Mouse (Mus musculus) testis, postnatal 14 days (tissue): ENCODE measurements at regions not wholly inside any gene's neighbourhood (a gene's known extent, or its start where the extent isn't known, plus 50 kb on each side); places are given as distances from the start of the nearest gene placed in this dataset.
"Not testable (repeated sequence)": the region's sequence is repeated elsewhere in the genome, so short reads cannot be mapped to it uniquely, and the experiment has no call there.

Source experiments
- DNase-seq: peaks from one replicate; pipeline ENCODE4 v3.0.0; 2021; ENCODE audit warnings: low spot score

DNA sequence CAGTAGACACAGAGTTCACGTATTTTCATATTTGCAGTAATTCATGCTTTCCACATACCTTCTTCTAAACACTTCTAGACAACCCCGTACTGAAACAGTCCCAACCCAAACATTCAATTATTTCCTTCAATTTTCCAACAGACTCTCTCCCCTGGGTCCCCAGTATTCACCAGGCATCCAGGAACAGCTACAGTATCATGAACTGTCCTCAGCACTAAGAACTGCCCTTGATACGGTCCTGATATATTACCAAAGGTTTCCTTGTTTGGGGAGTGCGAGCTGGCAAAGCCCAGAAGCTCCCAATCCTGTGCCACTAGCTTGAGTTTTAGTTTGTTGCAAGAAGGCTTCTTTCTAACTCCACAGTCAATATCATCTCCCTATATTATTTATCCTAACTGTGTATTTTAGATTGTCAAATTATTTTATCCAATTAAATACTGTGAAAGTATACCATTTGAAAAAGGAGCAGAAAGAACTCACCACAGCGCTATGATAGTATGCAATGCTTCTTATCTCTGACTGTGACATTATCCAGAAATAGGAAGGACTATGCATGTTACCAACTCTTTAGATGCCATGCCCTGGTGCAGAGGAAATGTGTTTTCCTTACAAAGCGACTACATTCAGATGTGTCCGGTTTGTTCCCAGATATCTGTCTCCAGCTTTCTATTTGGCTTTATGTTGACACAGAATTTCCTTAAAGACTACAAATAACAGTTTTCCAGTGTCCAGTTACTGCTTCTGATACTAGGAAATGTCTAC lies 754.6 kb upstream of the Intu start:
- DNase-seq: no peak

GRCm38 (mm10) chr3:39779690-39780218 lies 751.3 kb upstream of the Intu start:
- DNase-seq: no peak

- no peak for DNase-seq
These were observed 750.8 kb upstream of the Intu start for GRCm38 (mm10) chr3:39780270-39780669.

- DNase-seq: no peak
These were observed 746.2 kb upstream of the Intu start for GRCm38 (mm10) chr3:39784901-39785300.

DNA sequence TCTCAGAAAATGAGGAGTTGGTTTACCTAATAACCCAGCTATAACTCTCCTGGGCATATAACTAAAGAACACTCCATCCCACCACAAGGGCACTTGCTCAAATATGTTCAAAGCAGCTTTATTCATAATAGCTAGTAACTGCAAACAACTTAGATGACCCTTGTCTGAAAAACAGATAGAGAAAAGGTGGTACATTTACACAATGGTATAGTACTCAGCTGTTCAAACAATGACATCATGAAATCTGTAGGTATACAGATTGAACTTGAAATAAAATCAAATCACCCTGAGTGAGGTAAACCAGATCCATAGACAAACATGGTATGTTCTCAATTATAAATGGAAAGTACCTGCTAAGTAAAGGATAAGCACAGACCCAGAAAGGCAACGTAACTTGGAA lies 721.5 kb upstream of the Intu start:
- no peak for DNase-seq

DNA sequence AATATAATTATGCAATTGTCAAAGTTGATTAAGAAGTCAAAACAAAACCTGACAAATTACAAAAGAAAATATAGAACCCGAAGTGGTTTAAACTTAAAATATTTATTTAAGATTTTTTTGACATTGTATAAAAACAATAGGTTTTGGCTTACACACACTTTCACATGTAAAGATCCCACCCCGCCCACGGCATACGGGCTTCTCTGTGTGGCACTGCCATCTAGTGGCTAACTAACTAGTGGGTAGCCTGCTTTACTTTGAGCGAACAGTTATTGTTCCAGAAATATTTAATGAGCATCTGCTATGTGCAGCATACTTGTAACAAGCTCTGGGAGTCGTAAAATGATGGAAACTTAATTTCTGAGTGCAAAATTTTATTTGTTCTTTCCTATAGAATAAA lies 716.3 kb upstream of the Intu start:
- no peak for DNase-seq

DNA sequence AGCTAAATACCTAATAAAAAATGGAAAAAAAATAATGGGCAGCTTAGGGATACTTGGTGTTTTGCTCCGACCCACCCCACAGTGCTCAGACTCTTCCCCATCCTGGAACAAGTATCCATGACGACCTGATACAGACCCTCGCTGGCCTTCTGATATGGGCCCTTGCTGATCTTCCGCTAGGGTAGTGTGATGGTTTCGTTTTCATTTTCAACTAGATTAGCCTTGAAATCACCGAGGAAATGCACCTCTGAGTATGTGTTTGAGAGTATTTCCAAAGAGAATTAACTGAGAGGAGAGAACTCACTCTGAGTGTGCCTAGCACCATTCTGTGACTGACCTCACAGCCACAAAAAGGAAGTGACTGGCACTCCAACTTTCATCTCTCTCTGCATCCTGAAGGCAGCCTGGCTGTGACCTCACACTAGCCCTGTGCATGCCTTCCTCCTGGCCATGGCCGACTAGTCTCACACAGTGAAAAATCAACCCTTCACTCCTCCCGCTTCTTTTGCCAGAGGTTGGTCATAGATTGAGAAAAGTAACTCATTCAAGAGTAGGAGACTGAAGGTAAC lies 700.5 kb upstream of the Intu start:
- no peak for DNase-seq

- no peak for DNase-seq
These were observed 692.5 kb upstream of the Intu start for GRCm38 (mm10) chr3:39838377-39839145.

GRCm38 (mm10) chr3:39840946-39841345 lies 690.1 kb upstream of the Intu start:
- no peak for DNase-seq

GRCm38 (mm10) chr3:39845123-39845522 lies 686.0 kb upstream of the Intu start:
- no peak for DNase-seq

DNA sequence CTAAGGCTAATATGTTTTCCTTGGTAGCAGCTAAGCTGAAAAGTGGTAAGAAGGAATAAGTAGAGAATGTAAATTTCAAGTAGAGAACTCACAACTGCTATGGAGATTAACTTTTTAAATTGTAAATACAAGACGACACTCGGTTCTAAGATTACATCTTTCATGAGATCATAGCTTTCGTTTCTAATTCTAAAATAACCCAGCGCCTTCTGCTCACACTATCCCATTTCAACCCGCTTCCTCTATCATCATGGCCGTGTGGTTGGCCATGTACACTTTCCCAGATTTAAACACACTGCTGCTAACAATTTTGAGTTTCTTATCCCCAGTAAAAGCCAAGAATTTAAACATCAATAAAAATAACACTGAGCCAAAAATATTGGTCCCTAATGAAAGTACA lies 682.3 kb upstream of the Intu start:
- DNase-seq: no peak

DNA sequence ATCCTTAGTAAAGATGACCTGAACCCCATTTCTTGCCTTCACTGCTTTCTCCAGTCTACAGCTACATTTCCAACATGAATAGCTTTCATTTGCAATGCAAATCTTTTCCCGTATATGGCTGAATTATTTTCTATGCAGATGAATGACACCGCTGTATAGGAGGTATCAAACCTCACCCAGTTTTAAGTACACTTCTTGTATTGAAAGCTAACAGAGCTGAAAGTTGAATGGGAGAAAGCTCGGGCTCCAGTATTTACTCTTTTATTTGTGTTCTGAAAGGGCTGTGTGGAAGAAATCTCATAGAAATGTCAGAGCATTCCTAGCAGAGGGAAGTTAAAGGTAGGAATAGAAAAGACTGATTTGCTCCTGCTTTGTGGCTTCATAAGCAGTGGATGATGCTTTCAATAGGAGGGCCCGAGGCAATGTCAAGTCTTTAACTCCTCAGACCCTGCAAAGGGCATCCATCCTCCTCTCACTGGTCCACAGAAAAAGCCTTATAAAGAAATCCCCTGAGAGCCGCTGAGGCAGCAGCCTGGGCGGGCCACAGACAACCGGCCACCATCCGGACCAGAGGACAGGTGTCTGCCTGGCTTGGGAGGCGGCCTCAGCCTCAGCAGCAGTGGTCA lies 673.8 kb upstream of the Intu start:
- DNase-seq: no peak

DNA sequence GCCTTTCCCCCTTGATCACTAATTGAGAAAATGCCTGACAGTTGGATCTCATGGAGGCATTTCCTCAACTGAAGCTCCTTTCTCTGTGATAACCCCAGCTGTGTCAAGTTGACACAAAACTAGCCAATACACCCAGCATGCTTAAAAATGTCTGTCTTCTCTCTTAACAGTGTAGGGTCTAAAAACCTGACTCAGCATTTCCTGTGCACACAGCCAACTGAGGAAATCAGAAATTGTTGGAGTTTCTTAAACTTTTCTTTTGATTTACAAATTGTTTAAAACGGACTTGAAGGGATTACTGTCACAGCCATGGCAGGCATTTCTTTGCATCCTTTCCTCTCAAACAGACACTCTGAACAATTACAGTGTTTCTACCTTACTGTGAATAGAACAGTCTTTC lies 655.0 kb upstream of the Intu start:
- DNase-seq: not testable (repeated sequence)

DNA sequence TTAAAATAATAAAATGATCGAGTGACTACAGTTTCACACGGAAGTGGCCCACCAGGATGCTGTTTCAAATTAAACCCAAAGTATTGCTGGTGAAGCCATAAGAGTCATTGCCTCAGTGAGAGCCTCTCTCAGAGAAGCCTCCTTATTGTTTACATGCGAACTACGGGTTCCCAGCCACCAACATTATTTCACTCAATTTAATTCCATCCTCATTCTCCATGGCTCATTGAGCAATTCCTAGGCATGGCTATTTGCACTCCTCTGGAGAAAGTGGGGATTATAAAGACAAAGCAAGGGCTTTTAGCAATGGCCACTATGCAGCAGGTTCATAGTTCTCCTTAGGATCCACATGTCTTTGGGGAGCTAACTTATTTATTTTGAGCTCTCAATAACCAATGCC lies 646.7 kb upstream of the Intu start:
- DNase-seq: no peak

DNA sequence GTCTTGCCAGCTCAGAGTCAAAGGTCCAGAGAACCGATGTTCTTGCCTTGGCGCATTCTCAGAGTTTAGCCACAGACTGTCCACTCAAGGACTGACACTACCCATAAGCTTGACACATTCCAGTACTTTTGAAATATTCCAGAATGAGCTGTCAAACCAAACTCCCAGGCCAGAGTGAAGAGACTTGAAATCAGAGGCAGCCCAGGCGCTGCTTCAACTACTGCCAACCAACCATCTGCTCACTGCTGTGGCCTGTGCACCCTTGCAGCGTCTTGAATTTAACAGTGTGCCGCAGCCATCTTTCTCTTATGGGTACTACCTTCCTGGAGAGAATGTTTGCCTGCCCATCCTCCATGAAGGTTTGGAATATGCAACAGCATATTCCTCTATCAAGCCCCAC lies 642.7 kb upstream of the Intu start:
- DNase-seq: no peak

GRCm38 (mm10) chr3:39889222-39889621 lies 641.9 kb upstream of the Intu start:
- DNase-seq: no peak

DNA sequence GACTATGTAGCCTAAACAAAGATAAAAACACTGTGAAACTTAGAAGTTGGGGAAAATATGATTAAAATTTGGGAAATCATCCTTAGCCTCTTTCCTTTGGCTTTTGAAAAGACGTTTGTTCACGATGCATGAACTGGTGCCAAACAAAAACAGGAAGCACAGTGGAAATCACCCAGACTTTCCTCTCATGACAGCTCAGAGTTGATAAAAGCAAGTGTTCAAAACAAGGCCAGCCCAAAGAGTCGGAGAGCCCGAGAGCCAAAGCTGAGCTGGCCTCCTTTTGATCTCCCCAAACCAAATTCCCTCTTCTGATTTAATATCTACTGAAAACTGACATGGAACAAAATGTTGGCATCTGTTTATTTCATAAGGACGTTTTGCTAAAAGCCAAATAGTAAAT lies 632.1 kb upstream of the Intu start:
- no peak for DNase-seq

DNA sequence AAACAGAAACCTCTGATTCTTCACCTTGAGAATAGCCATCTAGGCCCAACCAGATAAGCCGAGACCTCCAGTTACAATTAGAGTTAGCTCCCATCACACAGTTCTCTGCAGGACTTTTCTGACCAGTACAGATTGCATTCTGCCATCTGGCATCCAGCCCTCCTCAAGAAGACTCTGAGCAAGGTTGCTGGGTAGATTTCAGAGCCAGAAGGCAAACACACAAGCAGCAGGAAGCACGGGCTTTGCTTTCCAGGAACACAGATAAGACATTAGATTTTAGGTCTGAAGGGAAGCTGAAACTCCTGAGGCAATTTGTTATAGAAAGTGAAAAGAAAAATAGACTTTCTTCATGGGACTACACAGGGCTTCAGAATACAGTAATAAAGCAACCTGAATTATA lies 630.9 kb upstream of the Intu start:
- peak; percentile 18 for DNase-seq

- no peak for DNase-seq
These were observed 626.7 kb upstream of the Intu start for GRCm38 (mm10) chr3:39904377-39904776.

DNA sequence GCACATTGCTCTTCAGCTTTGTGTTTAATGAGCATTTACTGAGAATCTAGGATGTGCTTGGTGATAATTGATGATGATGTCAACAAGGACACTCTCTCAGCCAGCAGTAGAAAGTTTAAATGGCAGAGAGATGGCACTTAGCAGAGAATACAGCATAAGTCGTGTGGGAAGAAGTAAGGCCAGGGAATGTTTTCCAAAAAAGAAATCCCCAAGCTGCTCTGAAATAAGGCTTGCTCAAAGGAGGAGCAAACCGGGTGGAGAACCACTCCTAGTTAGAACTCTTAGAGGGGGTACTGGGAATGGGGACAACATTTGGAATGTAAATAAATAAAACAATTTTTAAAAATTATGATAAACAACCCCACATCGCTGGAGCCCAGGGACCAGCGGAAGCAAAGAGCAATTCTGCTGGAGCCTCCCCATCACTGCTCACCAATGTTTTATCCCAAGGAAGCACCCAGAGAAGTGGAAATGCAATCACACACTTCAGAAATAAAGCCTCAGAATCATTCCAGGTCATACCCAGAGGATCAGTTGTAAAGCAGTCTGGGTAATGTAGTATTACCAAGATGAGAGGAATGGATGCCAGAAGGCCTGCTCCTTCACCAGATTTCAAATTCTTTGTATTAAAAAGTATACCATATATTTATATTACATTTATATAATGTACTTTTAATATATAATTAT lies 622.3 kb upstream of the Intu start:
- DNase-seq: no peak

- DNase-seq: no peak
These were observed 621.4 kb upstream of the Intu start for GRCm38 (mm10) chr3:39909642-39910041.

- no peak for DNase-seq
These were observed 612.5 kb upstream of the Intu start for GRCm38 (mm10) chr3:39918601-39919000.
